Mouse (Mus musculus) testis, postnatal 10 days (tissue): Measurements from ENCODE around the gene 4921536K21Rik.
A peak's percentile ranks its signal among the peaks of the same experiment; 100 is the strongest.
"Not testable (repeated sequence)": the region's sequence is repeated elsewhere in the genome, so short reads cannot be mapped to it uniquely, and the experiment has no call there.

Experiments
- DNase-seq: peaks from one replicate; pipeline ENCODE4 v3.0.0; 2021; ENCODE audit warnings: low spot score

The 4921536K21Rik gene

DNA sequence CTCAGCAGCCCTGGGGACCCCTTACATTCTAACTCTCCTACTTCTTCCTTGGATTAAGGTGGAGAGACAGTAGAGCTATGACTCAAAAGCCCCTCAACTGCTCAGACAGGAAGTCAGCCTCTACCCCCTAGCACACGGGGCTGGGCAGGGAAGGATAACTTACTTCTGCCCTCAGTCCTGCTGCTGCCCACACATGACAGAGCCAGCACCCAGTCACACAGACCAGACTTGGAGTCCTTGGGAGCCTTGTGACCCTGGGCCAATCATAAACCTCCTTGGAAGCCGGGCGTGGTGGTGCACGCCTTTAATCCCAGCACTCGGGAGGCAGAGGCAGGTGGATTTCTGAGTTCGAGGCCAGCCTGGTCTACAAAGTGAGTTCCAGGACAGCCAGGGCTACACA is 16.5 kb upstream of the 4921536K21Rik start:
- DNase-seq, result not testable (repeated sequence)

DNA sequence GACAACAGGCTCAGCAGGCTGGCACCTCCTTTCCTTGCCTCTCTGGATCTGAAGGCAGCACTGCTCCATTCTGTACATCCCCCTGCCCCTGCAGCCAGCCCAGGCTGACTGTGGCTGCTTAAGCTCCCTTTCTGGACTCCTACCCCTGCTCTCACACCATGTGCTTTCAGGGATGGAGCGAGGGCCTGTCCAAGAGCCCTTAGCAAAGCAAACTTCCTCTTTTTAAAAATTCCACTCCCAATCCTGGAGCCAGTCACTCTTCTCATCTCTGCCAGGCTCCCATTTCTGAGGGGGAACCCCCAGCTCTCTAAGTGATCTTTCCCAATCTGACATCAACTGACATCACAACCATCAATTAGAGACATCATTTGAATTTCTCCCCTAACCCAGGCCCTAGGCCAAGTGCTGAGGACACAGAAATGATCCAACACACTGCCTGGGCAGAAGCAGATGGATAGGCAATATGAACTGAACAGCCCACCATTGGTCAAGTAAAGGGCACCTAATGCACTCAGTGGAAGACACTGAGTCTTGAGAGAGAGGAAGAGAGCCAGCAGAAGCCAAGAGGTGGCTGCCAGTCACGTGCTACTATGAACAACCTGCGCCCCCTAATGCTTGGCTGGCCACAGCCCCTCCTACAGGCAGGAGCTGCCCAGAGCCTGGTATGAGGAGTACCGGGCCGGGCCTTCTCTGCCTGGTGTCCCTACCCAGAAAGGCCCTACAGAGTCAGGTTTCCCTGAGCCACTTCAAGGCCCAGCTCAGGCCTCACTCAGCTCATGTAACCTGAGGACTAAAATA is 15.8 kb upstream of the 4921536K21Rik start:
- no peak for DNase-seq

DNA sequence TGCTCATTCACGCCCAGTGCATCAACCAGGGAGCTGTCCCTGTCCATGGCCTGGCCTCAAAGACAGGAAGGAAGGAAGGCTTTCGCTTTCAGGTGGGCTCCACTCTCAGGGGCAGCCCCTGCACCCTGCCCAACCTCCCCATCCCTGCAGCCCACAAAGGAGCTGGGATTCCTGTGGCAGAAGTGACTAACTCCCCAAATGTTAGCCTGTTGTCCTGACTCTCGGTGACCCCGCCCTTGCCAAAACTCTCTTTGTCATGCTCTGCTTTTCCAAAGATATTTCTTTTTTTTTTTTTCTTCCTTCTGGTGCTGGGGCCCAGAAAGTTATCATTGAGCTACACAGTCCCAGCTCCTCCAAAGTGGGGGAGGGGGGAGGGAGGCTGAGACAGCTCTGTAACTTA is 14.3 kb upstream of the 4921536K21Rik start:
- no peak for DNase-seq

DNA sequence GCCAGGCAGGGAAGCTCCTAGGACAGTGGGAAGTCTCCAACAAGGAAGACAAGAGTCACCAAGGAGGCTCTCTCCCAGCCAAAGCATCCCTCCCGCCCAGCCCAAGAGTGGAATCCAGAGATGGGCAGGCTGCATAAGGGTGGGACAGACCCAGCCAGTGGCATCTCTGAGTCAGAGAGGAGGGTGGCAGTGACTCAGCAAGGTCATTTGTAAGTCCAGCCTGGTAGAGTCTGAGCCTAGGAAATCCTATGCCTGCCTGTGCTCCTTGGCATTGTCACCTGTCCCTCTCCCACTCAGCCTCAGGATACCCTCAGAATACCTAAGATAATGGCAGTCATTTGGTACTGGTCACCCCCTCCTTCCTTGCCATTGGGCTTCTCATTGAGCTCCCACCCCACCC is 10.5 kb upstream of the 4921536K21Rik start:
- no peak for DNase-seq

DNA sequence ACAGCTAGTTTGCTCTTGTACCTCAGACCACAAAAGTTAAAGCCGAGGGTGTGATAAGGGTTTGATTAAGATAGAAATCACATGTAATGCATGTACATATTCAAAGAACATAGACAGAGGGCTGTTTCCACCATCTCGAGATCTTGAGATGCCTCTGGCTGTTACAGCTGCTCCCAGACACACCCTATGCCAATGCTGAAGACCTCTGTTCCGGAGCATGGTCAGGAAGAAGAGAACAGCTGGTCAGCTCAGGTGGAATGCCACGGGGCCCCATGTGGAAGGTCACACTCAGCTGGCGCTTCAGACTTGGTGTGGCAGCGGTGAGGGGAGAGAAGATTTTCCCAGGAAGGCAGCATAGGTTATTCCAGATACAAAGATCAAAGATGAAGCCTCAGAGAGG is 9.8 kb upstream of the 4921536K21Rik start:
- DNase-seq, result no peak

DNA sequence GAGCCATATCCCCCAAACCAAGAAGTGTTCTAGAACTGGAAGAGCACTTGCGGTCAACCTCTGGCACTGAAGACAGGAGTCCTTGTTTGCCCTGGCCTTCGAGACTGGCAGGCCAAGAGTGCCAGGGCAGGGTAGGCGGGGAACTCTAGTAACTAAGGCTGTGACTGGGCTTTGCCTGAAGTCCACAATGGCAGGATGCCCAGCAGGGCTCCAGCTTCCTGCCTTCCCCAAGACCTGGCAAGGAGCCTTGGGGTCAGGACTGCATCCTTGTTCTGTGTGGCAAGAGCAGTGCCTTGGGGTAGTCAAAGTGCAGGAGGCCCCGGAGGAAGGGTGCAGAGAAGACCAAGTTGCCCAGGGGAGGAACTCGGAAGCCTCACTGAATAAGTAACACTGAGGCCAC is 8.1 kb upstream of the 4921536K21Rik start:
- DNase-seq, result peak; percentile 59

DNA sequence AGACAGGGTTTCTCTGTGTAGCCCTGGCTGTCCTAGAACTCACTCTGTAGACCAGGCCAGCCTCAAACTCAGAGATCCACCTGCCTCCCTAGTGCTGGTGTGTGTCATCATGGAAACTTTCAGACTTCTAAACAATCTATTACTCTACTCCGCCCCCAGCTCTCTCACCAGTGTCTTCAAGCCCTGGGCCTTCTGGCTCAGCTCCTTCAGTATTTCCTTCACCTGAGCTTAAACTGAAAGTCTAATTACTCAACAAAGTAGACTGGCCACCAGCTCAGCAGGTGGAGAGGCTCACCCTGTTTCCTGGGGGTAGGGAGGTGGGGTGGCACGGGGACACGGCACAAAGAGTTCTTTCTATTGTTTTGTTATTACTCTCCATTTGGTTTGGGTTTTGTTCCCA is 7.6 kb upstream of the 4921536K21Rik start:
- DNase-seq, result no peak

DNA sequence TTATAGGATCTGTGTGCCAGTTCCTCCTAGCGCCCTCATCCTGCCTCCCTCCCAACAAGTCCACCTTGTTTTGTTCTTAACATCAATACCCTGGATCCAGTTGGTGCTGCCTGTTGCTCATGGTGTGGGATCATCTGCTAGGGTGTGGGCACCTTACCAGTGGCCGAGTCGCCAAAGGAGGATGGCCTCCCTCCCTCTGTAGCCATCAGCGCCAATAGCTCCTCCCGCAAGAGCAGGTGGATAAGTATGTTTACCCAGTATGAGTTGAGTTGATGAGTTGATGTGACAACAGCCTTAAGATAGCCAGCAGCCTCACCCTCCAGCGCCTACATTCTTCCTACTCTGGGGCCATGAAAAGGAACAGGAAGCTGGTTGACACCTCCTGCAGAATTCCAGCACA is 5.4 kb upstream of the 4921536K21Rik start:
- DNase-seq, result no peak

DNA sequence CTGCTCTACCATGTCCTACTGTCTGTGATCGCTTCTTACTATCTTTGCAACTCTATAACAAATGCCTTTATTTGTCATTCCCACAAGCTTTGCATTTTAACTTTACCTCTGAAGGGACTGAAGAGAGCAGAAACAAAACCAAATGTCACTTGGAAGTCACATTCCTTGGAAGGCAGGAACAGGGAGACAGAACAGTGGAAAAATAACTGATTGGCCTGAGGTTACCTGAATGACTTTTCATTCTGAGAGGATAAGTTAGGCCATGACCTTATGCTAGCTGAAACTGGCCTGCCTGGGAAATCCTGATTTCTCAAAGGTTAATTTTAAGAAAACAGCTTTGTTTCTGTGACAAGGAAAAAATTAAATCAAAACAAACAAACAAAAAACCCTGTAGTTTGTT is 1.0 kb upstream of the 4921536K21Rik start:
- DNase-seq, result no peak

DNA sequence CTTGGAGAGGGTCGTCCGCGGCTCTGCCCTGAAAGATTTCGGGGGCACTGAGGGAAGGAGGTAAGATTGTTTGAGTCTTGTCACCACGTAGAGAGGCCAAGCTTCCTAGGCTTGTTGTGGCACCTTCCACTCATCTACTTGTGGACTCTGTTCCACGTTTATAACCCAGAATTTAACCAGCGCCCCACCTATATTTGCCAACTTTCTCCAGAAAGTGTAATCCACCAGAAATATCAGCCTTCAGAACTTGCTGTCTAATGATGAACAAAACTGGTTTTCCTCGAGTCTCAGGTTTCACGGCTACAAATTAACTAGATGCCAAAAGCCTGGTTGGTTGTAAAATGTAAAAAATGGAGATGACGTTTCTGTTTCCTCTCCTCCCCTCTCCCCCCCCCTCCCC is 560 bp upstream of the 4921536K21Rik start:
- DNase-seq, result no peak

DNA sequence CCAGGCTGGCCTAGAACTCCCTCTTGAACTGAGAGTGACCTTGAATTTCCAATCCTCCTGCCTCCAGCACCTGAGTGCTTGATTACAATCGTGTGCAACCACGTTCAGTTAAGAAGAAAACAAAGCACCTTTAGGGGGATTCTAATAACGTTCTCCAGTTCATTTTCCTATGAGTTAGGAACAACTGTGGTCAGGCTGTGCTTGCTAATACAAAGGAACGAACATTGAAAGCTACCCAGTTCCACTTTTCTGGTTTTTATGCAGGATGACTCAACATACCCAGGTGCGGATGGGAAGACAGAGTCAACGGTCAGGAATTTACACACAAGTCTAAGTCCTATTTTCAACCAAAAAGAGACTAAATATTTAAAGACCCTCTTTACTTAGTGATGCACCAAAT is 928 bp downstream of the 4921536K21Rik start:
- DNase-seq, result no peak

DNA sequence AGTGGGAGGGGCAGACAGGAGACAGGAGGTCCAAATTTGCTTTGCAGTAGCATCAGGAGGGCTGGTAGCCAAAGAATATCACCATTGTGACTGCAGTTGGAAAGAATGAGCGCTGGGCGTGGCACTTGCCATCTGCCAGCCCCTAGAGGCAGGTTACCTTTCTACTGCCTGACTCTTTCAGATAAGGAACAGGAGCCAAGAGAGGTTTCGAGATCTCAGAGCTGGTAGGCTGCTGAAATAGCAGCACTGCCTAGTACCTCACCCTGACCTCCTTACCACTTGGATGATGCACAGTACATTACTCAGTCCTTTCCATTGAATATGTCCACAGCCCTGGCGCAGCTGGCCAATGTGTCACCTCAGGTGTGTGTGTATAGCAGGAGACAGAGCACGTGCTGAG is 7.6 kb downstream of the 4921536K21Rik start:
- no peak for DNase-seq

DNA sequence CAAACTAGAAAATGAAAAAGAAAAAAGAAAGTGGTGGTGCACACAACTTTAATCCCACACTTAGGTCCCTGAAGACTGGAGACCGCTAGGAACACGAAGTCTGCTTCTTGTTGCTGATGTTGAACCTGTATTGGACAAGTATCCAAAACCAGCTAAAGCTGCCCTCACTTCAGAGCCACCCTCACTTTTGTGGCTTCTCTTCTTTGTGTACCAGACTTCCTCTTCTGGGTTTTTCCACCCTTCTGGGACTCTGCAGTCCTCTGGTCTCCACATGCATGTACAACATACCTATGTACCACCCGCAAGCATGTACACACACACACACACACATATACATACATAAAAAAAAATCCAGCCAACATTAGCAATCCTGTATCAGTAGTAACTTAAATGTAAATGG is 11.2 kb downstream of the 4921536K21Rik start:
- no peak for DNase-seq

DNA sequence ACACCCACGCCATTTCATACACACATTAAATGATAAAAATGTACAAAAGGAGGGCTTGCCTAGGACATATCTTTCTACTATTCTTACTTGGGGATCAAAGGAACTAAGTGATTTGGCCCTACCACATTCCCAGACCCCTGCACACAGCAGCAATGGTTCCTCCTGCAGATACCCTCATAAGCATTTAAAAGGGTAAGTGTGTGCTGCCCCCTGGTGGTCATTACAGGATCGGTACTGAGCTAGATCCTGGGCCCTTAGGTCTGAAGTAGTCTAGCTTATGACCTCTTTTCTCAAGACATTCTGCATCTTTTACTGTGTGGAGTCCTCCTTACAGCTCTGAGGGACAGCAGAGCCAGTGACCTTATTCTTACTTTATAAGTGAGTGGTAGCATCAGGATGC is 15.1 kb downstream of the 4921536K21Rik start:
- peak; percentile 82 for DNase-seq

DNA sequence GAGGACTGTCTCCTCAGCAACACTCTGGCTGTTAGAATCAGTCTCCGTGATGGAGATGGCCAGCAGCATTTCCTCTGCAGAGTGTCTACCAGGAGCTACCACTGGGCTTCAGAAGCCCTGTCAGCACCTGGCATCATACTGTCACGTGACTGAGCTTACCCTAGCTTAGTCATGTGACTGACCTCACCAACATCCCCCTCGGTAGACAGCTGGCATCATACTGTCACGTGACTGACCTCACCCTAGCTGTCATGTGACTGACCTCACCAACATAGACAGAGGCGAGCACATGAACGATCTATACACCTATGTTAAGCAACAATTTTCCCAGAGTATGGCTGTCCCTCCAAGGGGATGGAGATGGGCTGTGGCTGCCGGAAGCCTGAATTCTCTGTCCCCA is 16.2 kb downstream of the 4921536K21Rik start:
- no peak for DNase-seq

DNA sequence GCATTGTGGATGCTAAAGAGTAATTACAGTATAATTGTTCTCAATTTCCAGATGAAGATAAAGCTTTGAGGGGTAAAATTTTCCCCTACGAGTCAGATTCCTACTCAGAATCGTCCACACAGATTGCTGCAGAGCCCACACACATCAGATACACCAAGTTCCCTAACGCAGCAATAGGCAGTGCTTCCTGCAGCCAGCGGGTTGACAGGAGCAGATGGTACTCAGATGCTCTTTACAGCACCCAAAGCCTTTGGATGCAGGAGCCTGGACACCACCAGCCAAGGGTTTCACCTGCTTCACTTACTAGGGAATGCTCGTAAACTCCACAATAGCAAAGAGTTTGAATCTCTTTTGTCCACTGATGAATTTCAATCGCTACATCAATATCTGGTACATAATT is 18.5 kb downstream of the 4921536K21Rik start:
- DNase-seq, result no peak

DNA sequence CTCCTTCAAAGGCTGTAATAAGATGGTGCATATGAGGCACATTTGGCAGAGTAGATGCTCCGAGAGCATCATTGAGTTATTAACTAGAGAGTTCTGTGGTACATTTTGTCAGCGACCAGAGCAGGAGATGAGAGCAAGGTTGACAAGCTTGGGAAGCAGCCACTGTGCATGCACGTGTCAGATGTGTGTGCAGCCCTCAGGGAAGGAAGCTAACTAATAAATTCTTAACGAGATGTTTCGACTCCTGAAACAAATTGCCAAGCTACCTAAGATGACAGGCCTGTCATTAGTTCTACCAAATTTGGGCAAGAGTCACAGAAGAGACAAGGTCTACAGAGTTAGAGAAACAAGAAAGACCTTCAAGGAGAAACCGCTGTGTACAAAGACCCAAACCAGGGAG is 30.6 kb downstream of the 4921536K21Rik start:
- DNase-seq, result no peak

DNA sequence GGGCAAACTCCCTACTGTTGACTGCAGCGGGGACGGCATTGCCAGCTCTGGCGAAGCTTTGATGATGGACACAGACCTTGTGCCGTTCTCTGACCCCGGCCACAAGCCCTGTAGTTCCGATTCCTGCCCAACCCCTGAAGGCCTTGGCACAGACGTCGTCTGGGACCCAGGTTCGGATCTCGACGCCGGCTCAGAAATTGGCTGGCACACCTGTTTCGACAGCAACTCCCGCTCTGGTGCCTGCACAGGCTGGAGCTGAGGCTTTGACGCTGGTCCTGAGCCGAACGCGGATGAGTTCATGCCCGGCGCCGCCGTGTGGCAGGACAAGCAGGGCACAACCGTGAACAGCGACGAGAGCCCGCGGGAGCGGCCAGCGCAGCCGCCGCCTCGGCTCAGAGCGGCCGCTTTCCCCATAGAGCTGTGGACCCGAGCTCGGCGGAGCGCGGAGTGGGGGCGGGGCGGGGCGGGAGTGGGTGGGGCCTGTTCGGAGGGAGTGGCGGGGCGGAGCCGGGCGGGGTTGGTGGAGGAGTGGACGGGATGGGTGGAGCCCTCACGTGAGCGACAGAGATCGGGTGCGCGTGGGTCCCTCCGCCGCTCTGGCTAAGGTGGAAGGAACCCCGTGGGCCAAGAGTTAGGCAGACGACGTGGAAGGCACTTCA is 31.3 kb downstream of the 4921536K21Rik start, which contains the start of gene Osbp2:
Osbp2 (minus strand) TSS at position 450 of the 659 bp plus-strand sequence.
- DNase-seq, result peak; percentile 79

DNA sequence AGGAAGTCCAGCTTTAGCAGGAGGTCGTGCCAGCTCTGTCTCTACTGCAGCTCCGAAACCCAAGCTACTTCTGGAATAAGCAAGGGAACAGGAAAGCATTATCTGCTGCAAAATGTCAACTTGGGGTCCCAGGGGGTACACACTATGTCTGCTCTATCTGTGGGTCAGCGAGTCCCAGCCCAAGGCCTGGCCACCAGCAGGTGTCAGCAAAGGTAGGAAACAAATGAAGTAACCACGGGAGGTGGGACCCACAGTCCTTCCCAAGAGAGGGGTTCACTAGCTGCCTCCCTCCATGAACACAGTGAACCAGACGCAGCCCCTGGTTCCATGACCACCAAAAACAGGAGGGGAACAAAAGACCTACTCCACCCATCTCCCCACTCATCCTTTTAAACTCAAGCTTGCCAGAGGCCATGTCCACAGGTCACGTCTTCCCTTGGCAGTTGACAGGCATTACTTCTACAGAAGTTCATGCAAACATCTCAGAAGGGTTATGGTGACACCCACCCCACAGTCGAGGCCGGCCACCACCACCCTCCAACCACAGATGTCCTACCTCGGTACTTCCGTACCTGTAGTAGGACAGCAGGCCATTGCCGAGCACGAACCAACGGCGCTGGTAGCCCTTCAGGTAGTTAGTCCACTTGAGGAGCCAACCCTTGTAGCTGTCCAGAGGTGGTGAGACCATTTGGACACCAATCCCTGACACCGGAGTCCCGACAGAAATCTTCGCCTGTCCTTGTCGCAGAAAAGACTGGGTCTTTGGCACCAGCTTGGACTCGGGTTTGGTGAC is 32.0 kb downstream of the 4921536K21Rik start:
- DNase-seq, result no peak

DNA sequence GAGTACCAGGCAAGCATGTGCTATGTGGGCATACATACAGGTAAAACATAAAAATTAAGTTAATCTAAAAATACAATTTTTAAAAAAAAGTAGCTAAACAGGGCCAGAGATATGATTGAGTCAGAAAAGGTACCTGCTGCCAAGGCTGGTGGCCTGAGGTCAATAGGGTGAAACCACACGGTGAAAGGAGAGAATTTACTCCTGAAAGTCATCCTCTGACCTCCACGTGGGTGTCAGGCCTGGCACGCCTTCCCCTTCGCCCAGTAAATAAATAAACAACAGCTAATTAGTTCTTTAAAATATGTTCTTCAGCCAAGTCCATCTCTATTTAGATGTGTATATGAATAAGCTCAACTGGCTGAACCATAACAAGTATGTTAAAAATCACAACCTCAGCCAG is 34.5 kb downstream of the 4921536K21Rik start:
- DNase-seq, result no peak

DNA sequence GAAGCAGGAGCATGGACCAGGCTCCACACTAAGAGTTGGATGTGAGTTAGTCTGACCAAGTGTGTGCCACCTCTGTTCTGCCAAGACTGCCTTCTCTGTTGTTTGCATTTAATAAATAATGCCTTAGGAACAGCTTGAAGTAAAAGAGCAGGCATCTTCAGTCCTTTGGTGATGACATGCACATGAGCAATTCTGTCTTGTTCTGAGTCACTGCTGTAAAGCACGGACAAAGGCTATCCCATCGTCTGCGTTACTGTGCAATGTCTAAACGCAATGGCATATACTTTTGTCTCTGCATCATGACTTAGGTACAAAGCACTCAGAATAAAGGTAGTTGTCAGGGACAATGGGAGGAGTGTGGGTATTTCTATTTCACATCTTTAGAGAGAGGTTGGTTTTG is 35.1 kb downstream of the 4921536K21Rik start:
- DNase-seq, result no peak

DNA sequence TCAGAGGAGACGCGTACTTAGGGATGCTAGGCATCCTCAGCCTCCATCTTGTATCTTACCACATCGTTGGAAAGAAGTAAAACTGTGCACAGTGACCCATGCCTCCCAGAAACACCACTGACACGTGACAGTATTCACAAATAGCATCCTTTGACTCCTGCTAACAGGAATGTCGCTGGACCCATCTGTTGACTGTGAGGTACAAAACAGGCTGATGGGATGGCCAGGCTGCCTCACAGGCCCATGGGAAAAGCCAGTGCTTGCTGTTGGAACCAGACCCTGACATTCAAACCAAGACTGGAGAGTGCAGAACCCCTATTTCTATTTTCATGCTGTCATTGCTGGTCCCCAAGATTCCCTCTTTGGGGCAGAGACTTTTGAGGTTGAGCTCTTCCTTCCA is 37.0 kb downstream of the 4921536K21Rik start:
- no peak for DNase-seq

DNA sequence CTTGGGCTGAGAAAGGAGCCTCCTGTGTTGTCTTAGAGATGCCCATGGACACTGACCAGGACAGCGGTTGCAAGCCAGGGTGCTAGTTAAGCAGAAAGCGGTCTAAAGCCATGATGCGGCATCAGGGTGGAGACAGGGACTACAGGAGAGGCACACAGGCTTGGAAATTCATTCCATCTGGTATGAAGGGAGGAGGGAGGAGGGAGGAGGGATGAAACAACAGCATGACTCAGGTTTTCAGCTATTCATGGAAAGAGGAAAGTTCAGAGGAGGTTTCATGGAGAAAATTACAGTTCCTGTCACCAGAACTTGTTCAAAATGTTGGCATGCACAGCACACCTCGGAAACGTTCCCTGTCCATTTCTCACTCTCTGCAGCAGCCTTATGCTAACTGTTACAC is 39.1 kb downstream of the 4921536K21Rik start:
- DNase-seq, result peak; percentile 27
